Mouse (Mus musculus) cerebellum, adult 8-10 months (tissue): ENCODE results near the gene Vmn2r55.
"Not testable (repeated sequence)": the region's sequence is repeated elsewhere in the genome, so short reads cannot be mapped to it uniquely, and the experiment has no call there.

Experiments used
- DNase-seq: peaks from one replicate; pipeline ENCODE4 v3.0.0; 2022

The Vmn2r55 gene

GRCm38 (mm10) chr7:12684903-12685302, at the start of gene Vmn2r55:
Vmn2r55 (minus strand) TSS chr7:12685003.
- not testable (repeated sequence) for DNase-seq

- DNase-seq = not testable (repeated sequence)
Observed at GRCm38 (mm10) chr7:12640219-12640618, 44.6 kb downstream of the Vmn2r55 start, which contains the start of gene Vmn2r54. Vmn2r54 (minus strand) TSS chr7:12640319.

GRCm38 (mm10) chr7:12608688-12609087, 76.1 kb downstream of the Vmn2r55 start, which contains the start of gene Vmn2r53:
Vmn2r53 (minus strand) TSS chr7:12608788.
- DNase-seq = no peak
